Mouse (Mus musculus): ENCODE measurements around the gene Nagk. TPM values are rescaled to one million over a fixed set of nuclear protein-coding genes. Genes with fewer than 3 reads are reported as not detected.
"Not testable (repeated sequence)": the region's sequence is repeated elsewhere in the genome, so short reads cannot be mapped to it uniquely, and the experiment has no call there.

Nagk gene
- polyA plus RNA-seq, 1 experiment from 2014 or later = 113 TPM

DNA sequence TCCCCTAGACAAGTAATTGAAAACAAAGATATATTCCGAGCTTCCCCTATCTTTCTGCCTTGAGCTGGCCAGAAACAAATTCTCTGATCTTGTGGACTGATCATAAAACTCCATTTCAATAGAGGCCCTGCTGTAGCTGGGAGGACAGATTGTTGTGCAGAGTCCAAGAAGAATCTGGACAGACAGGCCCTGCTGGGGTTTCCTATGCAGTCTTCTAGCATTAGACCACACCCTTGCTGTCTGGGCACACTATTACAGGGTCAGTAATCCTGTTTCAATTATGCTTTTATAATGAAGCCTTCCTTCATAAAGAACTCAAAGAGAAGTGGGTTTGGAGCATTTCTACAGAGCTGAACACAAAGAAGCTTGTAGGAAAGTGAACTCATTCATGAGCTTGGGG is 24.2 kb downstream of the Nagk start:
- peaks cover 18% of the 10 kb centered on the region for H3K36me3 ChIP-seq
- no peak for ATAC-seq (replicated peaks)
- H3K4me3 ChIP-seq = no peak overlapping the region
- H3K9ac ChIP-seq (replicated peaks) = no peak overlapping the region
- whole genome bisulfite sequencing = 43% methylated on average over 1 of the region's 1 CpGs
- H3K27ac ChIP-seq (replicated peaks) = no peak overlapping the region
- no peaks in the 10 kb centered on the region for H3K27me3 ChIP-seq
- no peak overlapping the region for H3K4me2 ChIP-seq (replicated peaks)
- peaks cover 27% of the 10 kb centered on the region for H3K4me1 ChIP-seq
- H3K9me3 ChIP-seq = no peaks in the 10 kb centered on the region

DNA sequence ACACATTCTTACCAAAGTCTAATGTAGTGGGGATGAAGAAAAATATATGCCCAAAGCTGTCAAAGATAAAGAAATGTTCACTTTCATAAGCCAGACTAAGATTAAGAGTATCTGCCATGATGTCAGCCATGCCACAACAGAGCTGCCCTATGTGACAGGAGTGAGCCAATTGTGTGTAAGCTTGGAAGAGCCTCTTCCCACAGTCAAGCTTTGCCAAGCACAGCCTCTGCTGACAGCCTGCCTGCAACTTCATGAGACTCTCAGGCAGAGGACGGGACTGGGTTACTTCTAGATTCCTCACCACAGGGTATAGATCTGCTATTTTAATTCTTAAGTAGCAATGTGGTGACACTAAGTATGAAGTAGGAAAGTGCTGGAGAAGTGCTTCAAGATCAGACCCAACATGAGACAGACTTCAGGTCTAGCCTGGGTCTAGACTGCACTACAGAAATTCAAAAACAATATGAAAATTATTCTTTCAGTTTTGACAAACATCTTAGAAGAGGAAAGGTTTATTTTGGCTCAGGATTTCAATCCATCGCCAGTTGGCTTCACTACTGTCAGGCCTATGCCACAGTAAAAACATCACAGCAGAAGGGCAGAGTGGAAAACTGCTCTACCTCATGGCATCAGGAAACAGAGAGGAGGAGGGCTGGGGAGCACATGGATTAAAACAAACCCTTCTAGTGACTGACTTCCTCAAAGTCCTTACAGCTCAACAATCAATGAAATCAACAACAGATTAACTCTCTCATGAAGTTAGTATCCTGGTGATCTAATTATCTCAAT is 26.1 kb downstream of the Nagk start:
- no peak; the same call in 1 of the 2 replicates for ATAC-seq (replicated peaks)
- H3K9ac ChIP-seq (replicated peaks) = no peak overlapping the region
- H3K4me2 ChIP-seq (replicated peaks) = no peak overlapping the region
- H3K27me3 ChIP-seq = no peaks in the 10 kb centered on the region
- H3K36me3 ChIP-seq = 0 out of 2 replicates have a peak, but pooled peaks cover 10% of the 10 kb centered on the region
- H3K27ac ChIP-seq (replicated peaks) = peak overlapping the region; percentile 55
- WGBS = 67% methylated on average over 2 of the region's 2 CpGs
- H3K9me3 ChIP-seq = no peaks in the 10 kb centered on the region
- peaks cover 27% of the 10 kb centered on the region for H3K4me1 ChIP-seq
- H3K4me3 ChIP-seq = no peak overlapping the region

DNA sequence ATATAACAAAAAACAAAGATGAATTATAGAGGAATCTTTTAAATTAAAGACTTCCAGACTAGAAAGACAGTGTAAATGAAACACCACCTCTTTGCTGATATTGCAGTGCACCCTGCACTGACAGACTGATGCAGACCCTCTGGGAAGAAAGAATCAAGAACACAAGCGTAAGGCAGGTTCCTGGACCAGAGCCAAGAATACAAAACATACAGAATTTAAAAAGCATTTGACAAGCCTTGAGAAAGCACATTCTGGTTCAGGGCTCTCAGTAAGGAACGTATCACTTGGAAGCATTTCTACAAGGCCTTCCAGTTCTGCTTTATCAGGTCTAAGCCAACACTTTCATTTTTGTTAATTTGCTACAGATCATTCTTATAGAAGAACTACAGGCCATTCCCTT is 27.1 kb downstream of the Nagk start:
- H3K4me2 ChIP-seq (replicated peaks) = no peak overlapping the region
- H3K9me3 ChIP-seq = no peaks in the 10 kb centered on the region
- 14% methylated on average over 2 of the region's 2 CpGs for WGBS
- peaks cover 27% of the 10 kb centered on the region for H3K4me1 ChIP-seq
- 0 out of 2 replicates have a peak, but pooled peaks cover 6% of the 10 kb centered on the region for H3K36me3 ChIP-seq
- H3K27ac ChIP-seq (replicated peaks) = peak overlapping the region; percentile 55
- H3K9ac ChIP-seq (replicated peaks) = no peak overlapping the region
- H3K4me3 ChIP-seq = no peak overlapping the region
- H3K27me3 ChIP-seq = no peaks in the 10 kb centered on the region
- no peak for ATAC-seq (replicated peaks)

DNA sequence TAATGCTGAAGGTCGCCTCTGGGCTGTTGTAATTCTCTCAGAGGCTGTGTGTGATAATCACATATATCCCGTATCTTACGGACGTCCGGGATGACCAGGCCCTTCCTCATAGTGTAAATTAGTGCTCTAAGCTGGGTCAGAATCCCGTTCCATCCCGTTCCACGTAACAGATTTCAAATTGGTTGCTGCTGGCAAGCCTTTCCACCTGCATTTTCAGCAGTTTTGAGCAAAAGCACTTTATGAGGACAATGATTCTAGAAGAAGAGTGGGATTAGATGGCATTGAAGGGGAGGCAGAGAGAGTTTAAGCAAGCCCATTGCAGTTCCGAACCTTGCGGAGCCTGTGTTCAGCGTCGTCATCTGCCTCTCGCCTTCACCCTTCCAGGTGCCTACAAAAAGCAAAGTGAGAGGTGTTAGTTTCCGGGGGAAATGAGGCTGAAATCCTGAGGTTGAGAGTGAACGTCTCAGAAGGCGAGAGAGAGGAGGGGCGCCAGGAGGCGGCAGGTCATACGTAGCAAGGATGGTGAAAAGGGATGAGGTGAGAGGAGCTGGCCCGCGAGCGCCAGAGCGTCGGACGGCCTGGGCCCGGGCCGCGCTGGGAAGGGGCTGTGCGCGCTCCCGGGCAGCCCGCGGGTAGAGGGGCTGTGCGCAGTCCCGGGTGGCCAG is 36.3 kb downstream of the Nagk start:
- H3K4me1 ChIP-seq = peaks cover 24% of the 10 kb centered on the region
- no peaks in the 10 kb centered on the region for H3K27me3 ChIP-seq
- under 1% methylated on average over 35 of the region's 35 CpGs for WGBS
- H3K9me3 ChIP-seq = no peaks in the 10 kb centered on the region
- H3K36me3 ChIP-seq = peaks cover 3% of the 10 kb centered on the region; the same call in 1 of the 2 replicates
- peak overlapping the region; percentile 84 for H3K9ac ChIP-seq (replicated peaks)
- H3K4me2 ChIP-seq (replicated peaks) = peak overlapping the region; percentile 70
- H3K4me3 ChIP-seq = peak overlapping the region; percentile 72
- peak; percentile 87 for ATAC-seq (replicated peaks)
- H3K27ac ChIP-seq (replicated peaks) = peak overlapping the region; percentile 88

DNA sequence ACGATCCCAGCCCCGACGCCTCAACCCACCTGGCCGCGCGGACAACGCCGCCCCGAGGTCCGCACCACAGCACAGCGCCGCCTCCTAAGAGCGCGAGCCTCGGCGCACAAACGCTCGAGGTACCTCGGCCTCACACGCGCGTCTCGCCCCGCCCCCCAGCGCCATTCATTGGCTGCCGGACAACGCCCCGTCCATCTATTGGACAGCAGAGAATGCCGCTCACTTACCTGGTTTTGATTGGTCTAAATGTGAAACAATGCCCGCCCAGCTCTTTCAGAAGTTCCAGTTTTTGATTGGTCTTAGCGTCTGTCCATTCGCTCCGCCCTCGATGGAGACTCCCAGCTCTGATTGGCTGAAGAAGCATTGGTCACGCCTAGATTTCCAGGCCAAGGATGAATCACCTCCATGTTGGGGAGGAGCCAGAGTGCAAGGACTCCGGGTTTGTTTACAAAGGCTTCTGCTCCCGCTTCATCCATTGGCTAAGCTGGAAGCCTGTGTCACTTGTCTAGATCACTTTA is 36.9 kb downstream of the Nagk start, which contains the start of gene Paip2b:
TSS of gene Paip2b (minus strand) at position 136 of the 518 bp plus-strand sequence.
- Histone ChIP-seq H3K4me1 (peaks cover 24% of the 10 kb centered on the region), H3K27ac (replicated peaks) (peak within 1 kb of the TSS; percentile 88), H3K9ac (replicated peaks) (peak within 1 kb of the TSS; percentile 84), H3K36me3 (peaks cover 3% of the 10 kb centered on the region; the same call in 1 of the 2 replicates), H3K4me2 (replicated peaks) (peak within 1 kb of the TSS; percentile 70), H3K4me3 (peak within 1 kb of the TSS; percentile 72), H3K27me3 (no peaks in the 10 kb centered on the region), H3K9me3 (no peaks in the 10 kb centered on the region)
- ATAC-seq (replicated peaks) = peak; percentile 98
- WGBS = under 1% methylated on average over 37 of the region's 37 CpGs

DNA sequence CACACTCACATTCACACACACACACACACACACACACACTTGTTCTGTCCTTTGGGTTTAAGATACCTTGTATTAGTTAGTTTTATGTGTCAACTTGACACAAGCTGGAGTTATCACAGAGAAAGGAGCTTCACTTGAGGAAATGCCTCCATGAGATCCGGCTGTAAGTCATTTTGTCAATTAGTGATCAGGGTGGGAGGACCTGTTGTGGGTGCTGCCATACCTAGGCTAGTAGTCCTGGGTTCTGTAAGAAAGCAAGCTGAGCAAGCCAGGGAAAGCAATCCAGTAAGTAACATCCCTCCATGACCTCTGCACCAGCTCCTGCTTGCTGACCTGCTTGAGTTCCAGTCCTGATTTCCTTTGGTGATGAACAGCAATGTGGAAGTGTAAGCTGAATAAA is 37.6 kb downstream of the Nagk start:
- Histone ChIP-seq H3K4me3 (peak overlapping the region; percentile 72; the same call in 1 of the 2 replicates), H3K27ac (replicated peaks) (0 out of 2 replicates have a peak overlapping the region, but pooled peaks have one; percentile 67), H3K4me2 (replicated peaks) (peak overlapping the region; percentile 50), H3K4me1 (peaks cover 24% of the 10 kb centered on the region)
- not testable (repeated sequence) for H3K9ac ChIP-seq (replicated peaks); H3K9me3 ChIP-seq; H3K36me3 ChIP-seq; H3K27me3 ChIP-seq; ATAC-seq (replicated peaks)
- WGBS = 59% methylated on average over 1 of the region's 1 CpGs

DNA sequence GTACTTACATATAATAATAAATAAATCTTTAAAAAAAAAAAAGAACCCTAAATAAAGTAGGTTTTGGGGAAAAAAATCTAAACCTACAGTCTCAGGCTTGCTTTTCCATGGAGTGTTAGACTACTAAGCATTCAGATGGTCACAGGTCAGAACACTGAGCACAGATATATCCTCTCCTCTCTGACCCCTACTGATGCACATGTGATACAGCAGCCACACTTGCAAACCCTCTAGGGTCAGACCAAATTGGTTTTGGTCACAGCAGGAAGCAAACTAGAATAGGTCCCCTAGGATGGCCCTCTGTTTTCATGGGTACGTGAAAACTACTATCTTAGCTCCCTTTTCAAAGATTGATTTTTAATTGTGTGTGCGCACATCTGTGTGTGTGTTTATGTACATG is 42.0 kb downstream of the Nagk start:
- Histone ChIP-seq H3K27me3 (no peaks in the 10 kb centered on the region), H3K9me3 (no peaks in the 10 kb centered on the region), H3K4me2 (replicated peaks) (no peak overlapping the region), H3K4me3 (no peak overlapping the region), H3K36me3 (no peaks in the 10 kb centered on the region), H3K9ac (replicated peaks) (no peak overlapping the region), H3K4me1 (peaks cover 4% of the 10 kb centered on the region; the same call in 1 of the 2 replicates), H3K27ac (replicated peaks) (no peak overlapping the region)
- ATAC-seq (replicated peaks) = no peak
- WGBS = 81% methylated on average over 2 of the region's 2 CpGs

DNA sequence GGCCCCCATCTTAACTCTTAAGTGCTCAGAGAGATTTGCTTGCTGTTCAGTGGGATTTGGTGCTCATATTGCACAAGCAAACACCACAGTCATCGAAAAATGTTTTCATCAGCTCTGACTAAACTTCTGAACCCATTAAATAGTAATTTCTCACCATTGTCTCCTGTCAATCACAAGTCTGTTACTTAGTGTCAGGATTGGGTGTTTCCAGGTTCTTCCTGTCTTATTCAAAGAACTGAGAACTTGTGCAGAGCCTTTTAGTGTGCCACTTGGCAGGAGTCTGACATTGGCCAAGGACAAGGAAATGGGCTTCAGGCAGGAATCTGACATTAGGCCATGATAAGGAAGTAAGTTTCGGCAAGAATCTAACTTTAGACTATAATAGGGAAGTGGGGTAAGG is 43.3 kb downstream of the Nagk start:
- ATAC-seq (replicated peaks) = no peak
- Histone ChIP-seq H3K9ac (replicated peaks) (no peak overlapping the region), H3K4me3 (no peak overlapping the region), H3K36me3 (no peaks in the 10 kb centered on the region), H3K4me2 (replicated peaks) (no peak overlapping the region), H3K27me3 (no peaks in the 10 kb centered on the region), H3K9me3 (no peaks in the 10 kb centered on the region), H3K27ac (replicated peaks) (no peak overlapping the region), H3K4me1 (no peaks in the 10 kb centered on the region)
- 92% methylated on average over 2 of the region's 2 CpGs for WGBS

DNA sequence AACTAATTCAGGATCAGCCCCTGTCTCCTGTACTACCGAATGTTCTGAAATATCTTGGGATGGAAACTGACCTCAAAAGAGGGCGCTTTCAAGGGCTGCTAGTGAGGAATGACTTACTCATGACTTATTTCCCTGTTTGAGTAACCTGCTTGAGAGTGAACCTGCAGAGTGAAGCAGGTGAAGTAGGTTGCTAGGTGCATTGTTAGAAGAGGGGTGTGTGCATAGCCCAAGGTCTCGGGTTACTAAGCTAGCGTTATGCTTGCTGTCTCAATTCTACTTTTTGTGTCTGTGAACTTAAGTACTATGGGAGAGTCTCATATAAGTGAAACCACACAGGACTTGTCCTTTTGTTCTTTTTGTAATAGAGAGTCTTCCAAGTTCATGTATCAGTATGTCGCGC is 45.3 kb downstream of the Nagk start:
- no peak for ATAC-seq (replicated peaks)
- no peak overlapping the region for H3K4me3 ChIP-seq
- H3K4me1 ChIP-seq = no peaks in the 10 kb centered on the region
- H3K4me2 ChIP-seq (replicated peaks) = no peak overlapping the region
- H3K27me3 ChIP-seq = no peaks in the 10 kb centered on the region
- H3K9ac ChIP-seq (replicated peaks) = no peak overlapping the region
- 87% methylated on average over 6 of the region's 6 CpGs for WGBS
- H3K36me3 ChIP-seq = no peaks in the 10 kb centered on the region
- H3K9me3 ChIP-seq = no peaks in the 10 kb centered on the region
- no peak overlapping the region for H3K27ac ChIP-seq (replicated peaks)

DNA sequence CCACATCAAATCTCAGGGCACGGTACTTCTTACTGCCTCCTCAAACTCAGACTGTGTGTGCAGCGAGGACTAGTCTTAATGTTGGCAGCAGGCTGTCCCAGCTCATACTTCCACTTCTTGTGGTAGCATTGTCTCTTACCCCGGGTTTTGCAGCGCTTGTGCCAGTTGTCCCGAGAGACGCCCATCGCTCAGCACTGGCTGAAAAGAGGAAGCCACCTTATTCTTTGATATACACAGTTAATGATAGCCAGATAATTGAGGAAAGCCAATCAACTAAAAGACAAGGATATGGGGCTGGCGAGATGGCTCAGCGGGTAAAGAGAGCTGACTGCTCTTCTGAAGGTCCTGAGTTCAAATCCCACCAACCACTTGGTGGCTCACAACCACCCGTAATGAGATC is 50.1 kb downstream of the Nagk start:
- WGBS = 88% methylated on average over 10 of the region's 10 CpGs

DNA sequence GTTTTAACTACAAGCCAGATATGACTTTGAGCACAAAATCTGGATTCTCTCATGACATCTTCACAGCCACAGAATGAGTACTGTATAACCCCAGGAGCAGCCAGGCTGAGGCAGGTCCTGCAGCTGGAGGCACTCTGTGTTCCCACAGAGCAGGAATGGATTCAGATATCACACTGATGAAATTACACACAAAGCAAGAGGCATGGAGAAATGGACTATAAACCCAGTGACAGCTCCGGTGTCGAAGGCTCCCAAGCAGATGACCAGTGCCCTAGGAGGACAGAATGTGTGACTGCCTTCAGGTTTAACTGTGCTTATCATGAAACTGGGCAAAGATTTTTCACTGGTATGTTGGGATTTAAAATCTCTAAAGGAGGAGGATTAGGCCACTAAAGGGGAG is 51.4 kb downstream of the Nagk start:
- no peak overlapping the region for H3K27ac ChIP-seq (replicated peaks)
- no peak overlapping the region for H3K4me3 ChIP-seq
- H3K27me3 ChIP-seq = no peaks in the 10 kb centered on the region
- no peak overlapping the region for H3K9ac ChIP-seq (replicated peaks)
- no peak overlapping the region for H3K4me2 ChIP-seq (replicated peaks)
- H3K9me3 ChIP-seq = no peaks in the 10 kb centered on the region
- WGBS = 91% methylated on average over 2 of the region's 2 CpGs
- H3K36me3 ChIP-seq = no peaks in the 10 kb centered on the region
- ATAC-seq (replicated peaks) = no peak
- H3K4me1 ChIP-seq = no peaks in the 10 kb centered on the region

More for the DNA sequence above, 50.1 kb downstream of the Nagk start:
- Histone ChIP-seq H3K9ac (replicated peaks) (no peak overlapping the region), H3K27me3 (no peaks in the 10 kb centered on the region), H3K9me3 (no peaks in the 10 kb centered on the region), H3K36me3 (no peaks in the 10 kb centered on the region), H3K27ac (replicated peaks) (no peak overlapping the region), H3K4me1 (no peaks in the 10 kb centered on the region), H3K4me2 (replicated peaks) (no peak overlapping the region), H3K4me3 (no peak overlapping the region)
- ATAC-seq (replicated peaks) = no peak

DNA sequence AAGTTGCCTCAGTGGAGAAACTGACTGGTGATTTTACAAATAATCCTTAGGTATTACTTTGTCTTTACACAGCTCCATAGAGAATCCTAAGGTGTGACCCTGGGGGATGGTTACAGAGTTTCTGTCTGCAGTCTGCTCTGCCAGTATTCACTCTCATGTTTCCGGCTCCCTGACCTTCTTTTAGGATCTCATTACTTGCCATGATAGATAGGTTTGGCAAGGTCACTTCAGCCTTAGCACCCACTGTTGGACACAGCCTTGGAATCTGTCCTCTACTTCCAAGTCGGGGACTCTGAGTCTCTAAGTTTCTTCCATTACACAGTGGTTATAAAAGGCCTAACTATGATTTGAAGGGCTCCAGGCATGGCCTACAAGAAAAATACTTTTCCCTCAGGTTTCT is 54.7 kb downstream of the Nagk start:
- no peak overlapping the region for H3K4me3 ChIP-seq
- ATAC-seq (replicated peaks) = no peak
- H3K9ac ChIP-seq (replicated peaks) = no peak overlapping the region
- no peaks in the 10 kb centered on the region for H3K4me1 ChIP-seq
- H3K4me2 ChIP-seq (replicated peaks) = no peak overlapping the region
- no peaks in the 10 kb centered on the region for H3K36me3 ChIP-seq
- no peaks in the 10 kb centered on the region for H3K9me3 ChIP-seq
- 86% methylated on average over 2 of the region's 2 CpGs for WGBS
- H3K27ac ChIP-seq (replicated peaks) = no peak overlapping the region
- H3K27me3 ChIP-seq = no peaks in the 10 kb centered on the region
